Mouse (Mus musculus): Measurements from ENCODE around the gene Pde4b.
"Not testable (repeated sequence)": the region's sequence is repeated elsewhere in the genome, so short reads cannot be mapped to it uniquely, and the experiment has no call there.

GRCm38 (mm10) chr4:102494203-102494602 is 406.9 kb downstream of the Pde4b start:
- not testable (repeated sequence) for TF ChIP-seq POLR2A (IDR thresholded peaks at IDR 0.05; ENCODE audit: borderline replicate concordance, control insufficient read depth, low read depth, low read length); CTCF (IDR thresholded peaks at IDR 0.05; ENCODE audit: control insufficient read depth, insufficient read depth, low read length)
